Mouse (Mus musculus) lung, adult 2 months (tissue): Measurements from ENCODE around the gene Chic1.

Source experiments
- CTCF ChIP-seq: fragments of 200-500 bp; IDR thresholded peaks from 2 replicates; pipeline ENCODE4 v1.5.1; 2011; ENCODE audit warnings: mild to moderate bottlenecking, low read length, control low read depth; ENCODE audit not compliant: insufficient read depth
- POLR2A ChIP-seq: fragments of 200-500 bp; IDR thresholded peaks from 2 replicates; pipeline ENCODE4 v1.6.1; 2011; ENCODE audit warnings: low read depth, mild to moderate bottlenecking, control low read depth, low read length, borderline replicate concordance; ENCODE audit errors: extremely low read depth

- no peak for TF ChIP-seq POLR2A
- TF ChIP-seq CTCF: no peak
Measured at GRCm38 (mm10) chrX:103432293-103432692, 76.0 kb downstream of the Chic1 start.
